Mouse (Mus musculus): ENCODE results near the gene B130006D01Rik. TPM values are rescaled to one million over a fixed set of nuclear protein-coding genes. Genes with fewer than 3 reads are reported as not detected.

Gene B130006D01Rik
- 0.07 and 0.10 TPM in 2 replicates for polyA plus RNA-seq (2012; rRNA removed)

GRCm38 (mm10) chr11:95723287-95723686, at the start of gene B130006D01Rik:
TSS of gene B130006D01Rik (plus strand) at chr11:95723587.

GRCm38 (mm10) chr11:95712563-95713224, 10.7 kb upstream of the B130006D01Rik start, which contains the start of gene Zfp652:
TSS of gene Zfp652 (plus strand) at chr11:95712673.

Other genes starting within 250 kb of the B130006D01Rik start
- 0.02 and 0.07 TPM in 2 replicates for gene Nxph3, start 209.0 kb upstream of the B130006D01Rik start, polyA plus RNA-seq (2012; rRNA removed)
- 1.6 and 2.1 TPM in 2 replicates for gene Ngfr, start 135.9 kb upstream of the B130006D01Rik start, polyA plus RNA-seq (2012; rRNA removed)
- 140 TPM in 2 replicates for gene Phb, start 56.6 kb upstream of the B130006D01Rik start, polyA plus RNA-seq (2012; rRNA removed)
- gene Zfp652, start 10.9 kb upstream of the B130006D01Rik start, polyA plus RNA-seq (2012; rRNA removed): 5.0 TPM in 2 replicates
- 14.2 and 23.4 TPM in 2 replicates for gene Phospho1, start 100.9 kb downstream of the B130006D01Rik start, polyA plus RNA-seq (2012; rRNA removed)
- gene Gngt2, start 113.6 kb downstream of the B130006D01Rik start, polyA plus RNA-seq (2012; rRNA removed): 12.9 and 13.6 TPM in 2 replicates
- 4.0 and 5.3 TPM in 2 replicates for gene Abi3, start 118.9 kb downstream of the B130006D01Rik start, polyA plus RNA-seq (2012; rRNA removed)
- gene B4galnt2, start 191.3 kb downstream of the B130006D01Rik start, polyA plus RNA-seq (2012; rRNA removed): 0.02 TPM in 1 of 2 replicates, not detected in the other